ENCODE assay signal across 13 mouse cellular contexts in genomic region chr16:24941306-24942160, GRCm38 (mm10).
DNase-seq lines count a peak whose midpoint lies in the region; ATAC-seq and TF ChIP-seq lines count a peak whose summit lies in the region.
"Had no signal": no experiment of that assay in that cellular context is flagged by ENCODE, and none has a peak within 500 bp of the region (broad histone marks: within the 10 kb centered on the region; RNA-seq: fewer than 3 reads in every experiment).

No protein-coding gene starts in this region.

- no peaks in the 10 kb centered on the region for H3K4me1 ChIP-seq in lung, postnatal 0 days (ENCODE audit: insufficient read depth, low read depth, low read length)
- H3K4me1 ChIP-seq in embryonic facial prominence, embryonic 14.5 days (ENCODE audit: control insufficient read depth, insufficient read depth, low read length), result no peaks in the 10 kb centered on the region
- 0 out of 2 replicates have a peak, but pooled peaks cover 8% of the 10 kb centered on the region for H3K4me1 ChIP-seq in hindbrain, embryonic 14.5 days (replicated peaks; ENCODE audit: control insufficient read depth, insufficient read depth, low read length)
- H3K4me1 ChIP-seq in neural tube, embryonic 13.5 days (replicated peaks), result peaks cover 21% of the 10 kb centered on the region

- no peak for TF ChIP-seq CTCF in lung, postnatal 0 days (IDR thresholded peaks at IDR 0.05)

- peak; percentile 32 for DNase-seq in lung, postnatal 0 days (ENCODE audit: low spot score)
- no peak for DNase-seq in lung, postnatal 14 days
- DNase-seq in embryonic facial prominence, embryonic 14.5 days (ENCODE audit: low spot score), result peak; percentile 49
- no peak for DNase-seq in hindbrain, embryonic 14.5 days (ENCODE audit: low spot score)
- no peak for DNase-seq in layer of hippocampus, adult 9-10 months (ENCODE audit: low spot score)
- DNase-seq in layer of hippocampus, postnatal 10 days (ENCODE audit: low spot score in 2 of 2), result no peak
- DNase-seq in heart, postnatal 36 days, result no peak
- DNase-seq: cerebellum, postnatal 14 days; heart, adult 11 months; right cerebral cortex, adult 18-20 months had no signal

- peak; percentile 55 for ATAC-seq in lung, postnatal 0 days
- peak; percentile 78; the same call in 1 of the 2 replicates for ATAC-seq in embryonic facial prominence, embryonic 14.5 days (ENCODE audit: low read depth)
- ATAC-seq in hindbrain, embryonic 14.5 days (ENCODE audit: low FRiP score), result peak; percentile 53; the same call in 1 of the 2 replicates
- peak; percentile 50 for ATAC-seq in neural tube, embryonic 13.5 days (ENCODE audit: low read depth)
- ATAC-seq: Patski had no signal

- no peak overlapping the region for H3K9ac ChIP-seq in lung, postnatal 0 days (replicated peaks; ENCODE audit: low read depth)
- no peak overlapping the region for H3K9ac ChIP-seq in embryonic facial prominence, embryonic 14.5 days (ENCODE audit: low read depth, low read length)
- H3K9ac ChIP-seq in hindbrain, embryonic 14.5 days, result no peak overlapping the region
- H3K9ac ChIP-seq in neural tube, embryonic 13.5 days, result no peak overlapping the region
- H3K9ac ChIP-seq: liver, embryonic 14.5 days had no signal

- H3K27me3 ChIP-seq in lung, postnatal 0 days (replicated peaks; ENCODE audit: insufficient read depth, low read length), result no peaks in the 10 kb centered on the region
- no peaks in the 10 kb centered on the region for H3K27me3 ChIP-seq in embryonic facial prominence, embryonic 14.5 days (replicated peaks; ENCODE audit: control insufficient read depth, insufficient read depth, low read length)
- H3K27me3 ChIP-seq in hindbrain, embryonic 14.5 days (ENCODE audit: control insufficient read depth, insufficient read depth, low read length), result no peaks in the 10 kb centered on the region
- H3K27me3 ChIP-seq in neural tube, embryonic 13.5 days, result no peaks in the 10 kb centered on the region
- H3K27me3 ChIP-seq: Patski had no signal

- no peak; the same call in 1 of the 2 replicates for TF ChIP-seq EP300 in lung, postnatal 0 days (IDR thresholded peaks at IDR 0.05)

- H3K36me3 ChIP-seq in lung, postnatal 0 days (ENCODE audit: insufficient read depth, low read length), result no peaks in the 10 kb centered on the region
- H3K36me3 ChIP-seq in embryonic facial prominence, embryonic 14.5 days (ENCODE audit: control insufficient read depth, insufficient read depth, low read length), result no peaks in the 10 kb centered on the region
- no peaks in the 10 kb centered on the region for H3K36me3 ChIP-seq in hindbrain, embryonic 14.5 days (replicated peaks; ENCODE audit: control insufficient read depth, insufficient read depth)
- H3K36me3 ChIP-seq in neural tube, embryonic 13.5 days, result no peaks in the 10 kb centered on the region

- WGBS in lung, postnatal 0 days, result 73% methylated on average over 9 of the region's 9 CpGs
- WGBS in embryonic facial prominence, embryonic 14.5 days, result 76% methylated on average over 9 of the region's 9 CpGs
- 26% methylated on average over 9 of the region's 9 CpGs for WGBS in hindbrain, embryonic 14.5 days
- 35% methylated on average over 9 of the region's 9 CpGs for WGBS in neural tube, embryonic 13.5 days

- no peak overlapping the region for H3K4me2 ChIP-seq in lung, postnatal 0 days (replicated peaks; ENCODE audit: low read depth, low read length)
- no peak overlapping the region for H3K4me2 ChIP-seq in embryonic facial prominence, embryonic 14.5 days (ENCODE audit: low read depth, low read length)
- H3K4me2 ChIP-seq in hindbrain, embryonic 14.5 days (replicated peaks), result no peak overlapping the region
- H3K4me2 ChIP-seq in neural tube, embryonic 13.5 days, result no peak overlapping the region

- no peak overlapping the region for H3K27ac ChIP-seq in lung, postnatal 0 days (ENCODE audit: low read length)
- H3K27ac ChIP-seq in embryonic facial prominence, embryonic 14.5 days (replicated peaks; ENCODE audit: low read depth, low read length), result no peak overlapping the region
- no peak overlapping the region for H3K27ac ChIP-seq in hindbrain, embryonic 14.5 days
- no peak overlapping the region for H3K27ac ChIP-seq in neural tube, embryonic 13.5 days (replicated peaks)
- H3K27ac ChIP-seq: liver, embryonic 14.5 days had no signal

- H3K9me3 ChIP-seq in lung, postnatal 0 days (ENCODE audit: low read length), result no peaks in the 10 kb centered on the region
- H3K9me3 ChIP-seq in embryonic facial prominence, embryonic 14.5 days (ENCODE audit: control insufficient read depth, low read length), result no peaks in the 10 kb centered on the region
- H3K9me3 ChIP-seq in hindbrain, embryonic 14.5 days (ENCODE audit: control insufficient read depth, low read length), result no peaks in the 10 kb centered on the region
- no peaks in the 10 kb centered on the region for H3K9me3 ChIP-seq in neural tube, embryonic 13.5 days

- intact Hi-C loops in heart, postnatal 36 days (cut with DNase I), result loop anchor here (10.0 kb wide), 1 partner anchor 323 kb away; no protein-coding TSS in a partner anchor

- no peak overlapping the region for H3K4me3 ChIP-seq in lung, postnatal 0 days (ENCODE audit: low read depth, low read length)
- H3K4me3 ChIP-seq in embryonic facial prominence, embryonic 14.5 days (ENCODE audit: low read depth, low read length), result no peak overlapping the region
- no peak overlapping the region for H3K4me3 ChIP-seq in hindbrain, embryonic 14.5 days (replicated peaks; ENCODE audit: low read length)
- H3K4me3 ChIP-seq in neural tube, embryonic 13.5 days, result no peak overlapping the region

Comparison
In these comparisons a context has a peak if more than half of its experiments do, and no peak if none do; other contexts are left out.
1. DNase-seq: peak in lung, postnatal 0 days (single experiment) and embryonic facial prominence, embryonic 14.5 days (single experiment); none in lung, postnatal 14 days (single experiment), hindbrain, embryonic 14.5 days (single experiment), layer of hippocampus, adult 9-10 months (single experiment), layer of hippocampus, postnatal 10 days (0 of 2) and heart, postnatal 36 days (0 of 2).
2. Peak in every context shown above with its lines, with median percentiles within 50 percentile points of each other: ATAC-seq.